Mouse (Mus musculus) intestine, embryonic 15.5 days (tissue): ENCODE measurements around the gene Olfr212. TPM values are rescaled to one million over a fixed set of nuclear protein-coding genes. Genes with fewer than 3 reads are reported as not detected.
"Not testable (repeated sequence)": the region's sequence is repeated elsewhere in the genome, so short reads cannot be mapped to it uniquely, and the experiment has no call there.

Source experiments
- ATAC-seq: fragments of 200-750 bp; cut with Nextera tagmentation; 2 replicates; pipeline ENCODE4 v1.8.0; 2017; ENCODE audit warnings: moderate TSS enrichment, moderate library complexity
- H3K27ac ChIP-seq: fragments of 300-500 bp; sonication (generic); 2 replicates; pipeline ENCODE4 v1.5.1; 2015; ENCODE audit warnings: mild to moderate bottlenecking, inconsistent platforms
- H3K27me3 ChIP-seq: fragments of 300-500 bp; sonication (generic); replicated peaks from 2 replicates; pipeline ENCODE4 v1.6.1; 2015; ENCODE audit warnings: inconsistent platforms
- H3K36me3 ChIP-seq: fragments of 300-500 bp; sonication (generic); 2 replicates; pipeline ENCODE4 v1.6.1; 2015; ENCODE audit warnings: inconsistent platforms
- H3K4me1 ChIP-seq: fragments of 300-500 bp; sonication (generic); replicated peaks from 2 replicates; pipeline ENCODE4 v1.6.1; 2015; ENCODE audit warnings: inconsistent platforms
- H3K4me2 ChIP-seq: fragments of 300-500 bp; sonication (generic); replicated peaks from 2 replicates; pipeline ENCODE4 v1.6.1; 2015; ENCODE audit warnings: mild to moderate bottlenecking, inconsistent platforms
- H3K4me3 ChIP-seq: fragments of 300-500 bp; sonication (generic); replicated peaks from 2 replicates; pipeline ENCODE4 v1.5.1; 2015; ENCODE audit warnings: inconsistent platforms
- H3K9ac ChIP-seq: fragments of 300-500 bp; sonication (generic); 2 replicates; pipeline ENCODE4 v1.6.1; 2015; ENCODE audit warnings: inconsistent platforms
- H3K9me3 ChIP-seq: fragments of 300-500 bp; sonication (generic); 2 replicates; pipeline ENCODE4 v1.6.1; 2016; ENCODE audit warnings: inconsistent platforms
- WGBS: fragments of 180-500 bp; shearing (Covaris S2); methylation state at CpG from one replicate; pipeline ENCODE4 v1.1.7; 2015; 5-methylcytosine and 5-hydroxymethylcytosine counted together
- polyA plus RNA-seq: library from polyadenylated mRNA; unstranded; fragments of >200 nt; fragmentation: Nextera tagmentation; extraction: Ambion mirVana; gene quantifications from 2 replicates; pipeline ENCODE4 v1.2.1, GENCODE M21; 2015

The Olfr212 gene
- polyA plus RNA-seq: not detected in 2 replicates

GRCm38 (mm10) chr6:116506302-116507003 lies at the start of gene Olfr212:
TSS of gene Olfr212 (plus strand) at chr6:116506516.
- not testable (repeated sequence) for H3K27me3 ChIP-seq, H3K4me1 ChIP-seq, ATAC-seq, H3K4me2 ChIP-seq, H3K9me3 ChIP-seq, H3K9ac ChIP-seq, H3K4me3 ChIP-seq, H3K27ac ChIP-seq, H3K36me3 ChIP-seq
- WGBS: 91% methylated on average over 20 of the region's 20 CpGs

- Histone ChIP-seq H3K4me2 (no peak overlapping the region), H3K27ac (no peak overlapping the region), H3K9me3 (no peaks in the 10 kb centered on the region), H3K4me3 (no peak overlapping the region), H3K27me3 (peaks cover 27% of the 10 kb centered on the region), H3K36me3 (no peaks in the 10 kb centered on the region), H3K4me1 (peaks cover 8% of the 10 kb centered on the region), H3K9ac (no peak overlapping the region)
- WGBS: 79% methylated on average over 4 of the region's 4 CpGs
- ATAC-seq: no peak
Observed at GRCm38 (mm10) chr6:116458728-116459127, 47.6 kb upstream of the Olfr212 start.

- Histone ChIP-seq H3K36me3 (no peaks in the 10 kb centered on the region), H3K4me2 (no peak overlapping the region), H3K9ac (no peak overlapping the region), H3K4me3 (no peak overlapping the region), H3K27ac (no peak overlapping the region), H3K9me3 (no peaks in the 10 kb centered on the region), H3K4me1 (peaks cover 8% of the 10 kb centered on the region), H3K27me3 (peaks cover 27% of the 10 kb centered on the region)
- ATAC-seq: no peak
- WGBS: 66% methylated on average over 2 of the region's 2 CpGs
Observed at GRCm38 (mm10) chr6:116459232-116459631, 47.1 kb upstream of the Olfr212 start.

- H3K9me3 ChIP-seq: no peaks in the 10 kb centered on the region
- H3K27ac ChIP-seq: no peak within 1 kb of the TSS
- H3K27me3 ChIP-seq: peaks cover 27% of the 10 kb centered on the region
- peak; percentile 61; the same call in 1 of the 2 replicates for ATAC-seq
- 3% methylated on average over 43 of the region's 43 CpGs for WGBS
- peaks cover 8% of the 10 kb centered on the region for H3K4me1 ChIP-seq
- peak within 1 kb of the TSS; percentile 37 for H3K4me3 ChIP-seq
- H3K9ac ChIP-seq: no peak within 1 kb of the TSS; the same call in 1 of the 2 replicates
- H3K36me3 ChIP-seq: no peaks in the 10 kb centered on the region
- H3K4me2 ChIP-seq: peak within 1 kb of the TSS; percentile 85
Observed at GRCm38 (mm10) chr6:116460544-116461283, 45.6 kb upstream of the Olfr212 start, which contains the start of gene Alox5. TSS of gene Alox5 (minus strand) at chr6:116461178.

GRCm38 (mm10) chr6:116468081-116468480 lies 38.2 kb upstream of the Olfr212 start:
- H3K9ac ChIP-seq: no peak overlapping the region
- no peaks in the 10 kb centered on the region for H3K27me3 ChIP-seq
- 30% methylated on average over 3 of the region's 3 CpGs for WGBS
- no peak overlapping the region for H3K4me2 ChIP-seq
- no peaks in the 10 kb centered on the region for H3K9me3 ChIP-seq
- ATAC-seq: no peak
- H3K4me3 ChIP-seq: no peak overlapping the region
- no peak overlapping the region for H3K27ac ChIP-seq
- no peaks in the 10 kb centered on the region for H3K4me1 ChIP-seq
- no peaks in the 10 kb centered on the region for H3K36me3 ChIP-seq

GRCm38 (mm10) chr6:116485081-116485480 lies 21.2 kb upstream of the Olfr212 start:
- Histone ChIP-seq H3K9me3 (no peaks in the 10 kb centered on the region), H3K36me3 (no peaks in the 10 kb centered on the region), H3K4me1 (no peaks in the 10 kb centered on the region), H3K4me2 (no peak overlapping the region), H3K27me3 (no peaks in the 10 kb centered on the region), H3K4me3 (no peak overlapping the region), H3K9ac (no peak overlapping the region), H3K27ac (no peak overlapping the region)
- 68% methylated on average over 1 of the region's 1 CpGs for WGBS
- no peak for ATAC-seq

- Histone ChIP-seq H3K9me3 (no peaks in the 10 kb centered on the region), H3K36me3 (no peaks in the 10 kb centered on the region), H3K4me3 (no peak overlapping the region), H3K27ac (no peak overlapping the region), H3K4me1 (no peaks in the 10 kb centered on the region), H3K4me2 (no peak overlapping the region), H3K27me3 (no peaks in the 10 kb centered on the region), H3K9ac (no peak overlapping the region)
- ATAC-seq: no peak
- 41% methylated on average over 1 of the region's 1 CpGs for WGBS
Observed at GRCm38 (mm10) chr6:116486833-116487232, 19.5 kb upstream of the Olfr212 start.

- H3K9me3 ChIP-seq: no peaks in the 10 kb centered on the region
- no peaks in the 10 kb centered on the region for H3K27me3 ChIP-seq
- H3K4me2 ChIP-seq: no peak within 1 kb of the TSS
- H3K4me1 ChIP-seq: no peaks in the 10 kb centered on the region
- ATAC-seq: no peak
- H3K27ac ChIP-seq: no peak within 1 kb of the TSS
- H3K4me3 ChIP-seq: no peak within 1 kb of the TSS
- no peak within 1 kb of the TSS for H3K9ac ChIP-seq
- 72% methylated on average over 4 of the region's 4 CpGs for WGBS
- no peaks in the 10 kb centered on the region for H3K36me3 ChIP-seq
Observed at GRCm38 (mm10) chr6:116488791-116489190, 17.5 kb upstream of the Olfr212 start, which contains the start of gene Olfr211. TSS of gene Olfr211 (plus strand) at chr6:116489091.

- H3K9me3 ChIP-seq: no peaks in the 10 kb centered on the region
- H3K36me3 ChIP-seq: no peaks in the 10 kb centered on the region
- 86% methylated on average over 5 of the region's 5 CpGs for WGBS
- H3K27ac ChIP-seq: no peak overlapping the region
- H3K4me1 ChIP-seq: no peaks in the 10 kb centered on the region
- no peaks in the 10 kb centered on the region for H3K27me3 ChIP-seq
- H3K4me2 ChIP-seq: no peak overlapping the region
- H3K4me3 ChIP-seq: no peak overlapping the region
- H3K9ac ChIP-seq: no peak overlapping the region
- ATAC-seq: no peak
Observed at GRCm38 (mm10) chr6:116493742-116494141, 12.6 kb upstream of the Olfr212 start.

- Histone ChIP-seq H3K9ac (no peak overlapping the region), H3K4me3 (no peak overlapping the region), H3K27ac (no peak overlapping the region), H3K4me1 (no peaks in the 10 kb centered on the region), H3K27me3 (no peaks in the 10 kb centered on the region), H3K9me3 (no peaks in the 10 kb centered on the region), H3K4me2 (no peak overlapping the region), H3K36me3 (no peaks in the 10 kb centered on the region)
- ATAC-seq: no peak
- 82% methylated on average over 1 of the region's 1 CpGs for WGBS
Observed at GRCm38 (mm10) chr6:116495960-116496359, 10.4 kb upstream of the Olfr212 start.

GRCm38 (mm10) chr6:116514832-116515231 lies 8.5 kb downstream of the Olfr212 start:
- no peaks in the 10 kb centered on the region for H3K4me1 ChIP-seq
- H3K27me3 ChIP-seq: no peaks in the 10 kb centered on the region
- H3K36me3 ChIP-seq: no peaks in the 10 kb centered on the region
- H3K27ac ChIP-seq: no peak overlapping the region
- H3K4me2 ChIP-seq: no peak overlapping the region
- H3K9ac ChIP-seq: no peak overlapping the region
- no peak for ATAC-seq
- H3K9me3 ChIP-seq: no peaks in the 10 kb centered on the region
- no peak overlapping the region for H3K4me3 ChIP-seq

- 88% methylated on average over 1 of the region's 1 CpGs for WGBS
- no peak within 1 kb of the TSS for H3K4me2 ChIP-seq
- ATAC-seq: no peak
- no peaks in the 10 kb centered on the region for H3K36me3 ChIP-seq
- H3K9ac ChIP-seq: no peak within 1 kb of the TSS
- H3K27ac ChIP-seq: no peak within 1 kb of the TSS
- H3K9me3 ChIP-seq: no peaks in the 10 kb centered on the region
- H3K27me3 ChIP-seq: no peaks in the 10 kb centered on the region
- no peak within 1 kb of the TSS for H3K4me3 ChIP-seq
- no peaks in the 10 kb centered on the region for H3K4me1 ChIP-seq
Observed at GRCm38 (mm10) chr6:116538156-116538555, 31.8 kb downstream of the Olfr212 start, which contains the start of gene Olfr213. TSS of gene Olfr213 (plus strand) at chr6:116538456.
